Mouse (Mus musculus) CH12.LX (cell line): ENCODE data around the gene Tnfsf13. TPM values are rescaled to one million over a fixed set of nuclear protein-coding genes. Genes with fewer than 3 reads are reported as not detected.

ENCODE experiments used
- DNase-seq: peaks from one replicate; pipeline ENCODE4 v3.0.0-alpha.2; 2013; ENCODE audit errors: extremely low read depth
- H3K27ac ChIP-seq: 2 replicates; pipeline ENCODE4 v1.5.1; 2012; ENCODE audit warnings: low read depth, mild to moderate bottlenecking, control low read depth, moderate library complexity; ENCODE audit not compliant: insufficient read depth
- H3K27me3 ChIP-seq: replicated peaks from 2 replicates; pipeline ENCODE3; 2012; ENCODE audit warnings: inconsistent platforms
- H3K36me3 ChIP-seq, 2 experiments: replicated peaks in 1 of 2; 2 replicates each; pipeline versions ENCODE3 to v1.6.1; 2012; ENCODE audit warnings: inconsistent platforms in 1 of 2, low read length in 1 of 2, mild to moderate bottlenecking in 1 of 2, mixed read lengths in 1 of 2, moderate library complexity in 1 of 2; ENCODE audit not compliant: control insufficient read depth in 1 of 2, insufficient read depth in 1 of 2
- H3K4me1 ChIP-seq, 2 experiments: 2 replicates each; pipeline ENCODE4 v1.6.1; 2012; ENCODE audit warnings: inconsistent platforms in 1 of 2, moderate library complexity in 1 of 2; ENCODE audit not compliant: insufficient read depth in 2 of 2, control insufficient read depth in 1 of 2
- H3K4me2 ChIP-seq: 2 replicates; pipeline ENCODE4 v1.6.1; 2012; ENCODE audit warnings: low read depth, mild to moderate bottlenecking, control low read depth; ENCODE audit not compliant: poor library complexity, insufficient read depth, severe bottlenecking
- H3K4me3 ChIP-seq, 3 experiments: fragments of 150-350 bp in 1 of 3; sonication (generic) in 1 of 3; replicated peaks in 1 of 3; 2 replicates each; pipeline versions ENCODE3 to v1.5.1; 2011 to 2012; ENCODE audit warnings: low read depth in 2 of 3, low read length in 2 of 3, mild to moderate bottlenecking in 2 of 3, moderate library complexity in 2 of 3, control low read depth in 1 of 3, improper control_type of control experiment in 1 of 3, inconsistent platforms in 1 of 3, mixed read lengths in 1 of 3; ENCODE audit not compliant: poor library complexity in 1 of 3
- H3K79me2 ChIP-seq: replicated peaks from 2 replicates; pipeline ENCODE4 v1.6.1; 2012; ENCODE audit warnings: mild to moderate bottlenecking, moderate library complexity; ENCODE audit not compliant: control insufficient read depth, poor library complexity, insufficient read depth, severe bottlenecking; ENCODE audit errors: extremely low read depth
- H3K9ac ChIP-seq: 2 replicates; pipeline ENCODE4 v1.6.1; 2012; ENCODE audit warnings: low read depth, mild to moderate bottlenecking, control low read depth, moderate library complexity; ENCODE audit not compliant: insufficient read depth
- H3K9me3 ChIP-seq: replicated peaks from 2 replicates; pipeline ENCODE3; 2012; ENCODE audit warnings: low read length, inconsistent platforms, mixed read lengths
- BHLHE40 ChIP-seq: IDR thresholded peaks from 2 replicates; pipeline ENCODE4 v1.6.1; 2011; ENCODE audit warnings: mild to moderate bottlenecking, low read depth, low read length, improper control_type of control experiment
- CHD1 ChIP-seq: IDR thresholded peaks from 2 replicates; pipeline ENCODE4 v1.6.1; 2012; ENCODE audit warnings: low read depth, low read length, improper control_type of control experiment, inconsistent platforms
- CHD2 ChIP-seq: IDR thresholded peaks from 2 replicates; pipeline ENCODE4 v1.6.1; 2011; ENCODE audit warnings: low read length, improper control_type of control experiment
- CTCF ChIP-seq, 2 experiments: IDR thresholded peaks in 1 of 2; conservative IDR thresholded peaks in 1 of 2; 2 replicates each; pipeline ENCODE4 v1.5.1; 2011 to 2012; ENCODE audit warnings: low read depth in 2 of 2, low read length in 2 of 2, improper control_type of control experiment in 1 of 2, inconsistent platforms in 1 of 2, mild to moderate bottlenecking in 1 of 2, moderate library complexity in 1 of 2
- E2F4 ChIP-seq: IDR thresholded peaks from 2 replicates; pipeline ENCODE4 v1.6.1; 2011; ENCODE audit warnings: low read depth, low read length, improper control_type of control experiment; ENCODE audit not compliant: insufficient replicate concordance
- ELF1 ChIP-seq: IDR thresholded peaks from 2 replicates; pipeline ENCODE4 v1.6.1; 2014; ENCODE audit warnings: low read depth, mild to moderate bottlenecking, inconsistent platforms, low read length, improper control_type of control experiment
- EP300 ChIP-seq: IDR thresholded peaks from 2 replicates; pipeline ENCODE4 v1.6.1; 2011; ENCODE audit warnings: low read length, improper control_type of control experiment
- ETS1 ChIP-seq: conservative IDR thresholded peaks from 2 replicates; pipeline ENCODE4 v1.6.1; 2012; ENCODE audit warnings: low read depth, mild to moderate bottlenecking, inconsistent platforms, low read length, improper control_type of control experiment, moderate library complexity
- GABPA ChIP-seq: IDR thresholded peaks from 2 replicates; pipeline ENCODE4 v1.6.1; 2012; ENCODE audit warnings: low read depth, low read length, improper control_type of control experiment, inconsistent platforms; ENCODE audit not compliant: insufficient replicate concordance
- HCFC1 ChIP-seq: IDR thresholded peaks from 2 replicates; pipeline ENCODE4 v1.6.1; 2012; ENCODE audit warnings: low read depth, mild to moderate bottlenecking, inconsistent platforms, low read length, improper control_type of control experiment
- IRF4 ChIP-seq: IDR thresholded peaks from 2 replicates; pipeline ENCODE4 v1.6.1; 2014; ENCODE audit warnings: low read depth, mild to moderate bottlenecking, inconsistent platforms, low read length, improper control_type of control experiment
- JUN ChIP-seq: IDR thresholded peaks from 2 replicates; pipeline ENCODE4 v1.6.1; 2011; ENCODE audit warnings: low read depth, mild to moderate bottlenecking, low read length, improper control_type of control experiment, moderate library complexity; ENCODE audit not compliant: insufficient read depth
- JUND ChIP-seq: conservative IDR thresholded peaks from 2 replicates; pipeline ENCODE4 v1.6.1; 2011; ENCODE audit warnings: low read depth, low read length, improper control_type of control experiment
- KAT2A ChIP-seq: IDR thresholded peaks from 2 replicates; pipeline ENCODE4 v1.6.1; 2012; ENCODE audit warnings: low read length, improper control_type of control experiment, inconsistent platforms; ENCODE audit not compliant: insufficient replicate concordance
- MAFK ChIP-seq: IDR thresholded peaks from 2 replicates; pipeline ENCODE4 v1.6.1; 2011; ENCODE audit warnings: low read length, improper control_type of control experiment; ENCODE audit not compliant: insufficient replicate concordance
- MAX ChIP-seq: IDR thresholded peaks from 2 replicates; pipeline ENCODE4 v1.6.1; 2011; ENCODE audit warnings: low read length, improper control_type of control experiment
- MAZ ChIP-seq: IDR thresholded peaks from 2 replicates; pipeline ENCODE4 v1.6.1; 2012; ENCODE audit warnings: low read depth, mild to moderate bottlenecking, inconsistent platforms, low read length, improper control_type of control experiment, moderate library complexity
- MEF2A ChIP-seq: IDR thresholded peaks from 2 replicates; pipeline ENCODE4 v1.6.1; 2014; ENCODE audit warnings: low read depth, mild to moderate bottlenecking, inconsistent platforms, low read length, improper control_type of control experiment, borderline replicate concordance
- MXI1 ChIP-seq: IDR thresholded peaks from 2 replicates; pipeline ENCODE4 v1.6.1; 2011; ENCODE audit warnings: mild to moderate bottlenecking, low read depth, low read length, improper control_type of control experiment
- MYC ChIP-seq: IDR thresholded peaks from 2 replicates; pipeline ENCODE4 v1.6.1; 2011; ENCODE audit warnings: low read depth, mild to moderate bottlenecking, improper control_type of control experiment, low read length
- NELFE ChIP-seq: IDR thresholded peaks from 2 replicates; pipeline ENCODE4 v1.6.1; 2011; ENCODE audit warnings: low read depth, low read length, improper control_type of control experiment
- NRF1 ChIP-seq: IDR thresholded peaks from 2 replicates; pipeline ENCODE4 v1.6.1; 2014; ENCODE audit warnings: low read depth, mild to moderate bottlenecking, inconsistent platforms, low read length, improper control_type of control experiment, moderate library complexity
- PAX5 ChIP-seq: IDR thresholded peaks from 2 replicates; pipeline ENCODE4 v1.6.1; 2012; ENCODE audit warnings: low read length, inconsistent platforms, mixed read lengths
- POLR2A ChIP-seq: IDR thresholded peaks from 2 replicates; pipeline ENCODE4 v1.6.1; 2011; ENCODE audit warnings: low read depth, mild to moderate bottlenecking, improper control_type of control experiment, low read length
- POLR2AphosphoS2 ChIP-seq: IDR thresholded peaks from 2 replicates; pipeline ENCODE4 v1.6.1; 2011; ENCODE audit warnings: low read depth, low read length, improper control_type of control experiment
- RAD21 ChIP-seq: IDR thresholded peaks from 2 replicates; pipeline ENCODE4 v1.6.1; 2011; ENCODE audit warnings: low read depth, mild to moderate bottlenecking, low read length, improper control_type of control experiment, moderate library complexity
- RCOR1 ChIP-seq: conservative IDR thresholded peaks from 2 replicates; pipeline ENCODE4 v1.6.1; 2012; ENCODE audit warnings: low read depth, mild to moderate bottlenecking, inconsistent platforms, low read length, improper control_type of control experiment
- SIN3A ChIP-seq: IDR thresholded peaks from 2 replicates; pipeline ENCODE4 v1.6.1; 2012; ENCODE audit warnings: low read length, improper control_type of control experiment, inconsistent platforms
- SMC3 ChIP-seq: IDR thresholded peaks from 2 replicates; pipeline ENCODE4 v1.6.1; 2011; ENCODE audit warnings: low read depth, low read length, improper control_type of control experiment
- TBP ChIP-seq: conservative IDR thresholded peaks from 2 replicates; pipeline ENCODE4 v1.6.1; 2011; ENCODE audit warnings: low read depth, low read length, improper control_type of control experiment
- TCF12 ChIP-seq: IDR thresholded peaks from 2 replicates; pipeline ENCODE4 v1.6.1; 2014; ENCODE audit warnings: low read depth, mild to moderate bottlenecking, inconsistent platforms, low read length, improper control_type of control experiment
- UBTF ChIP-seq: IDR thresholded peaks from 2 replicates; pipeline ENCODE4 v1.6.1; 2012; ENCODE audit warnings: low read depth, mild to moderate bottlenecking, inconsistent platforms, low read length, improper control_type of control experiment, moderate library complexity
- USF1 ChIP-seq: IDR thresholded peaks from 2 replicates; pipeline ENCODE4 v1.6.1; 2014; ENCODE audit warnings: low read depth, mild to moderate bottlenecking, inconsistent platforms, low read length, improper control_type of control experiment
- USF2 ChIP-seq: conservative IDR thresholded peaks from 2 replicates; pipeline ENCODE4 v1.6.1; 2011; ENCODE audit warnings: low read depth, low read length, improper control_type of control experiment
- ZC3H11A ChIP-seq: IDR thresholded peaks from 2 replicates; pipeline ENCODE4 v1.6.1; 2012; ENCODE audit warnings: low read depth, mild to moderate bottlenecking, inconsistent platforms, low read length, improper control_type of control experiment
- ZKSCAN1 ChIP-seq: IDR thresholded peaks from 2 replicates; pipeline ENCODE4 v1.6.1; 2012; ENCODE audit warnings: low read depth, inconsistent platforms, low read length, improper control_type of control experiment, borderline replicate concordance
- ZMIZ1 ChIP-seq: IDR thresholded peaks from 2 replicates; pipeline ENCODE4 v1.6.1; 2012; ENCODE audit warnings: low read depth, mild to moderate bottlenecking, inconsistent platforms, low read length, improper control_type of control experiment
- ZNF384 ChIP-seq: IDR thresholded peaks from 2 replicates; pipeline ENCODE4 v1.6.1; 2012; ENCODE audit warnings: low read depth, low read length, improper control_type of control experiment, inconsistent platforms
- dilution Hi-C: fragments of 300-500 bp; cut with MboI; formaldehyde crosslinking; loops from 2 replicates; pipeline ENCODE4 v1.14.3; 2020; ENCODE audit warnings: low sequenced_read_pairs; ENCODE audit not compliant: extremely low pct_unique_long_range_greater_than_20kb, extremely low pct_ligation_motif_present
- in situ Hi-C: fragments of 300-500 bp; cut with MboI; formaldehyde crosslinking; loops from 3 replicates; pipeline ENCODE4 v1.14.3; 2019; ENCODE audit warnings: low sequenced_read_pairs, low pct_ligation_motif_present, low pct_unique_long_range_greater_than_20kb, mixed read lengths
- polyA plus RNA-seq: library from polyadenylated mRNA; unstranded; fragments of >175 nt; gene quantifications from 2 replicates; pipeline ENCODE4 v1.2.1, GENCODE M21; 2012; ENCODE audit warnings: low read depth; ENCODE audit not compliant: insufficient read length
- total RNA-seq, 2 experiments: library from RNA; depleted of rRNA; stranded (reverse); fragments of 300-350 nt in 1 of 2; fragments of >200 nt in 1 of 2; gene quantifications; 2 replicates each; pipeline ENCODE4 v1.2.3; 2012 to 2014

Gene Tnfsf13
- total and polyA plus RNA-seq, 3 experiments, result 0.21 to 0.63 (median 0.35) TPM

- Histone ChIP-seq H3K4me1 (peaks cover 4 to 52% of the 10 kb centered on the region in 2 experiments), H3K9me3 (no peaks in the 10 kb centered on the region), H3K36me3 (peaks cover 18 to 21% of the 10 kb centered on the region in 2 experiments), H3K4me2 (peak overlapping the region; percentile 71), H3K27ac (no peak overlapping the region), H3K79me2 (peaks cover 32% of the 10 kb centered on the region), H3K27me3 (no peaks in the 10 kb centered on the region), H3K9ac (0 out of 2 replicates have a peak overlapping the region, but pooled peaks have one; percentile 53), H3K4me3 (peak overlapping the region in 2 of 3 experiments; percentile 60 to 85)
- in situ Hi-C loops (loop anchor here (5.0 to 10.0 kb wide), 2 partner anchors 62 to 194 kb away; partner anchors contain the start of gene Tmem95), dilution Hi-C loops (no loop called here)
- DNase-seq, result peak; percentile 96
- TF ChIP-seq RCOR1 (no peak), MXI1 (no peak), ZC3H11A (no peak), USF2 (no peak), PAX5 (no peak), SMC3 (peak; percentile 86), MAFK (no peak), TBP (no peak), E2F4 (no peak), ZNF384 (no peak), KAT2A (no peak), USF1 (no peak), MEF2A (no peak; the same call in 1 of the 2 replicates), MAX (no peak), TCF12 (no peak), UBTF (no peak), CHD1 (no peak), JUN (no peak), HCFC1 (no peak), CTCF (conservative IDR thresholded peaks at IDR 0.05 in 1 of 2, IDR thresholded peaks at IDR 0.05 in 1 of 2; ENCODE audit: low read depth in 2 of 2, low read length in 2 of 2) (peak; percentile 96 to 98), ZMIZ1 (no peak), NRF1 (peak; percentile 53), MYC (no peak), MAZ (no peak), JUND (no peak), IRF4 (0 out of 2 replicates have a peak, but pooled peaks have one; percentile 21), ZKSCAN1 (no peak), POLR2A (no peak), RAD21 (peak; percentile 95), BHLHE40 (no peak), ETS1 (no peak), SIN3A (peak; percentile 45; the same call in 1 of the 2 replicates), CHD2 (no peak), GABPA (no peak), ELF1 (no peak), EP300 (no peak), NELFE (no peak; the same call in 1 of the 2 replicates), POLR2AphosphoS2 (no peak)
Measured at GRCm38 (mm10) chr11:69682840-69683533, 2.6 kb downstream of the Tnfsf13 start.
